Mouse (Mus musculus): ENCODE measurements around the gene Irf2bpl. TPM values are rescaled to one million over a fixed set of nuclear protein-coding genes. Genes with fewer than 3 reads are reported as not detected.

Gene Irf2bpl
- total and polyA plus RNA-seq, 3 experiments: 7.0 to 19.6 (median 12.1) TPM

- Histone ChIP-seq H3K9ac (ENCODE audit: insufficient read depth, low read depth) (peak overlapping the region; percentile 8; the same call in 1 of the 2 replicates), H3K4me3 (replicated peaks in 1 of 3; ENCODE audit: low read depth in 2 of 3, low read length in 2 of 3, poor library complexity in 1 of 3) (no peak overlapping the region), H3K79me2 (replicated peaks; ENCODE audit: control insufficient read depth, extremely low read depth, insufficient read depth, poor library complexity, severe bottlenecking) (no peaks in the 10 kb centered on the region), H3K4me1 (ENCODE audit: control insufficient read depth in 1 of 2, insufficient read depth in 2 of 2) (peaks cover 27 to 47% of the 10 kb centered on the region in 2 experiments), H3K27me3 (replicated peaks) (no peaks in the 10 kb centered on the region), H3K9me3 (replicated peaks; ENCODE audit: low read length) (no peaks in the 10 kb centered on the region), H3K27ac (ENCODE audit: insufficient read depth, low read depth) (no peak overlapping the region), H3K36me3 (replicated peaks in 1 of 2; ENCODE audit: control insufficient read depth in 1 of 2, insufficient read depth in 1 of 2, low read length in 1 of 2) (no peaks in the 10 kb centered on the region), H3K4me2 (ENCODE audit: insufficient read depth, low read depth, poor library complexity, severe bottlenecking) (no peak overlapping the region)
- dilution Hi-C loops (cut with MboI; ENCODE audit: extremely low pct_ligation_motif_present, extremely low pct_unique_long_range_greater_than_20kb, low sequenced_read_pairs): no loop called here
- TF ChIP-seq UBTF (IDR thresholded peaks at IDR 0.05; ENCODE audit: low read depth, low read length) (no peak), MAFK (IDR thresholded peaks at IDR 0.05; ENCODE audit: insufficient replicate concordance, low read length) (no peak), ELF1 (IDR thresholded peaks at IDR 0.05; ENCODE audit: low read depth, low read length) (no peak), E2F4 (IDR thresholded peaks at IDR 0.05; ENCODE audit: insufficient replicate concordance, low read depth, low read length) (no peak), CHD2 (IDR thresholded peaks at IDR 0.05; ENCODE audit: low read length) (peak; percentile 63; the same call in 1 of the 2 replicates), NELFE (IDR thresholded peaks at IDR 0.05; ENCODE audit: low read depth, low read length) (no peak)
- no peak for DNase-seq (ENCODE audit: extremely low read depth)
- in situ Hi-C loops (cut with MboI; ENCODE audit: low pct_ligation_motif_present, low pct_unique_long_range_greater_than_20kb, low sequenced_read_pairs): no loop called here
Measured at GRCm38 (mm10) chr12:86855670-86856069, 28.9 kb downstream of the Irf2bpl start.

GRCm38 (mm10) chr12:86853516-86853915, 31.1 kb downstream of the Irf2bpl start:
- H3K4me3 ChIP-seq (replicated peaks in 1 of 3; ENCODE audit: low read depth in 2 of 3, low read length in 2 of 3, poor library complexity in 1 of 3): no peak overlapping the region
- no peaks in the 10 kb centered on the region for H3K36me3 ChIP-seq (replicated peaks in 1 of 2; ENCODE audit: control insufficient read depth in 1 of 2, insufficient read depth in 1 of 2, low read length in 1 of 2)
- peaks cover 10 to 25% of the 10 kb centered on the region in 2 experiments; a peak in 3 of 4 replicates for H3K4me1 ChIP-seq (ENCODE audit: control insufficient read depth in 1 of 2, insufficient read depth in 2 of 2)
- no peak overlapping the region for H3K4me2 ChIP-seq (ENCODE audit: insufficient read depth, low read depth, poor library complexity, severe bottlenecking)
- dilution Hi-C loops (cut with MboI; ENCODE audit: extremely low pct_ligation_motif_present, extremely low pct_unique_long_range_greater_than_20kb, low sequenced_read_pairs): no loop called here
- no peaks in the 10 kb centered on the region for H3K27me3 ChIP-seq (replicated peaks)
- DNase-seq (ENCODE audit: extremely low read depth): no peak
- TF ChIP-seq RAD21 (IDR thresholded peaks at IDR 0.05; ENCODE audit: low read depth, low read length) (no peak), USF1 (IDR thresholded peaks at IDR 0.05; ENCODE audit: low read depth, low read length) (no peak), HCFC1 (IDR thresholded peaks at IDR 0.05; ENCODE audit: low read depth, low read length) (no peak), TCF12 (IDR thresholded peaks at IDR 0.05; ENCODE audit: low read depth, low read length) (no peak), BHLHE40 (IDR thresholded peaks at IDR 0.05; ENCODE audit: low read depth, low read length) (no peak), RCOR1 (conservative IDR thresholded peaks at IDR 0.05; ENCODE audit: low read depth, low read length) (no peak), TBP (conservative IDR thresholded peaks at IDR 0.05; ENCODE audit: low read depth, low read length) (no peak), SIN3A (IDR thresholded peaks at IDR 0.05; ENCODE audit: low read length) (no peak), UBTF (IDR thresholded peaks at IDR 0.05; ENCODE audit: low read depth, low read length) (no peak), ETS1 (conservative IDR thresholded peaks at IDR 0.05; ENCODE audit: low read depth, low read length) (no peak), MXI1 (IDR thresholded peaks at IDR 0.05; ENCODE audit: low read depth, low read length) (no peak), KAT2A (IDR thresholded peaks at IDR 0.05; ENCODE audit: insufficient replicate concordance, low read length) (no peak), MAFK (IDR thresholded peaks at IDR 0.05; ENCODE audit: insufficient replicate concordance, low read length) (no peak), ZMIZ1 (IDR thresholded peaks at IDR 0.05; ENCODE audit: low read depth, low read length) (no peak), MYC (IDR thresholded peaks at IDR 0.05; ENCODE audit: low read depth, low read length) (no peak), CHD2 (IDR thresholded peaks at IDR 0.05; ENCODE audit: low read length) (no peak)
- no peaks in the 10 kb centered on the region for H3K79me2 ChIP-seq (replicated peaks; ENCODE audit: control insufficient read depth, extremely low read depth, insufficient read depth, poor library complexity, severe bottlenecking)
- H3K9me3 ChIP-seq (replicated peaks; ENCODE audit: low read length): no peaks in the 10 kb centered on the region
- in situ Hi-C loops (cut with MboI; ENCODE audit: low pct_ligation_motif_present, low pct_unique_long_range_greater_than_20kb, low sequenced_read_pairs): no loop called here
- H3K27ac ChIP-seq (ENCODE audit: insufficient read depth, low read depth): no peak overlapping the region
- no peak overlapping the region for H3K9ac ChIP-seq (ENCODE audit: insufficient read depth, low read depth)

All from CH12.LX (cell line).